Mouse (Mus musculus): ENCODE results near the gene Fcrla. TPM values are rescaled to one million over a fixed set of nuclear protein-coding genes. Genes with fewer than 3 reads are reported as not detected.

The Fcrla gene
- total RNA-seq, 2 experiments from 2014 or later = not detected

- intact Hi-C loops (cut with DNase I) = loop anchor here (5.0 to 10.0 kb wide), 2 partner anchors 214 to 356 kb away; partner anchors contain the start of genes Adamts4, Cfap126 and Ndufs2
Observed at GRCm38 (mm10) chr1:170898413-170899075, 28.8 kb downstream of the Fcrla start.

GRCm38 (mm10) chr1:170896651-170897281, 30.6 kb downstream of the Fcrla start:
- intact Hi-C loops (cut with DNase I) = loop anchor here (5.0 to 10.0 kb wide), 2 partner anchors 216 to 358 kb away; partner anchors contain the start of genes Adamts4, Cfap126 and Ndufs2
- no peak for DNase-seq (ENCODE audit: extremely low spot score in 1 of 2, low spot score in 2 of 2)

More at GRCm38 (mm10) chr1:170898413-170899075, 28.8 kb downstream of the Fcrla start:
- no peak for DNase-seq (ENCODE audit: extremely low spot score in 1 of 2, low spot score in 2 of 2)

- intact Hi-C loops (cut with DNase I) = loop anchor here (5.0 to 10.0 kb wide), 2 partner anchors 217 to 360 kb away; partner anchors contain the start of genes Adamts4, Cfap126 and Ndufs2
- peak in 1 of 2 experiments; percentile 55 for DNase-seq (ENCODE audit: extremely low spot score in 1 of 2, low spot score in 2 of 2)
Observed at GRCm38 (mm10) chr1:170894603-170895602, 32.5 kb downstream of the Fcrla start.

- DNase-seq (ENCODE audit: extremely low spot score in 1 of 2, low spot score in 2 of 2) = no peak
- intact Hi-C loops (cut with DNase I) = loop anchor here (10.0 kb wide), 1 partner anchor 363 kb away; the partner anchor contains the start of genes Adamts4 and Ndufs2
Observed at GRCm38 (mm10) chr1:170892279-170892678, 35.1 kb downstream of the Fcrla start.

DNA sequence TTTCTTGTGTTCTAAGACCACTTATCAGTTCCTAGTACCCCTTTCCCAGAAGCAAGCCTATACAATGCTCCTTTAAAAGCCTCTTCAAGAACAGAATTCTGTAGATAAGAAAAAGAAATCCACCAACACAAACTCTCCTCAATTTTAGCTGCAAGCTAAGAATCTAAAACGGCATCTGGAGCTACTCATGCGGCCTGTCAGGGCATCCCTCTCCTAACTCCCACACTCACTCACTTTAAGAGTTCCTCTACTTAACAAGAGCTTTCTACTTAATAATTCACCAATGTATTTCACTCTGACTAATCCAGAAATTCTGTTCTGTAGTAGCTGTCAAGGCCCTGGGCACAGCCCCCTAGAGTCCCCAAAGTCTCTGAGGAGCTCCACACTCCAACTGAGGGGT, 35.7 kb downstream of the Fcrla start:
- intact Hi-C loops (cut with DNase I) = loop anchor here (10.0 kb wide), 1 partner anchor 363 kb away; the partner anchor contains the start of genes Adamts4 and Ndufs2

DNA sequence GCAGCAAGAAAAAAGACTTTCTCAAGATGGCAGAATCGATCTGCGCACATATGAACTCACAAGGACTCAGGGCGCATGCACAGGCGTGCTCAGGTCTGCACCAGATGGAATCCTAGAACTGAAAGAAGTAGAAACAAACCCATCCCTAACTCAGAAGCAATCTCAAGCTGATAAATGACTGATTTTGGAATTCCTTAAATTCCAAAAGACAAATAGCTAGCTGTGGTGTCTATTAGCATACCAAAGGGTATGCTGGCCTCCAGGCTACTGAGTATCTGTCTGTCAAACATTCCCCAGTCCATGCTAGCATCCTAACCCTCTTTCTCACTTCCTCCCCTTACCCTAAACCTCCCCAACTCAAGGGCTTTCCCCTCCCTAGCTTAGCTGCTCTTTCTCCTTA, 38.1 kb downstream of the Fcrla start:
- intact Hi-C loops (cut with DNase I) = no loop called here
- DNase-seq (ENCODE audit: extremely low spot score in 1 of 2, low spot score in 2 of 2) = no peak

More for the DNA sequence above, 35.7 kb downstream of the Fcrla start:
- DNase-seq (ENCODE audit: extremely low spot score in 1 of 2, low spot score in 2 of 2) = no peak

- no peak for DNase-seq (ENCODE audit: extremely low spot score in 1 of 2, low spot score in 2 of 2)
- intact Hi-C loops (cut with DNase I) = no loop called here
Observed at GRCm38 (mm10) chr1:170886044-170886458, 41.3 kb downstream of the Fcrla start.

DNA sequence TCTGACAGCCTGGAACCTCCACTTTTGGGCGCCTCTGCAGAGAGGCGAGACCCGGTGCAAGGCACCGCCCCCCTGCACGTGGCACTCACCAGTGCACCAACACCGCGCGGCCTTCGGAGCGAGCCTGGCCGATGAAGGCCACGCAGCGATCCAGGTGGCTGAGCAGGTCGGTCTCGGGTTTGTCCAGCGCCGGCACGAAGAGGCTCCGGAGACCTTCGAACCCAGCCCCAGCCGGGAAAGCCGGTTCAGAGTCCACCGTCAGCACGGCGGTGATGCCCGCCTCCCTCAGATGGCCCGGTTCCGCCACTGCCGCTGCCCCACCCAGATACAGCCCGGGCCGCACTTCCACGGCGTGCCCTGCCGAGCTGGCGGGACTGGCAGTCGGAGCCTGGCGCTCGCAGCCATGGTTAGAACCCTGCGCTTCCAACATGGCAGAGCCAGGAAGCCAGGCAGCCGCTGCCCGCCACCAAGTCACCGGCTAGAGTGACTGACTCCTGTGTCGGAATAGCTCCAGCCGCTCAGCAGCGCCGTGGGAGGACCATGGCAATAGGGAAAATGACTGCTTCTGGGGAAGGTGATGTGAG, 42.3 kb downstream of the Fcrla start, which contains the start of the genes Gm26620 and Dusp12:
Gene Gm26620 (plus strand): TSS at position 88 of the 584 bp plus-strand sequence.
Gene Dusp12 (minus strand): TSS at position 563 of the 584 bp plus-strand sequence.
- DNase-seq (ENCODE audit: extremely low spot score in 1 of 2, low spot score in 2 of 2) = peak; percentile 85 to 91
- intact Hi-C loops (cut with DNase I) = no loop called here

GRCm38 (mm10) chr1:170884390-170884789, 43.0 kb downstream of the Fcrla start:
- intact Hi-C loops (cut with DNase I) = no loop called here
- no peak for DNase-seq (ENCODE audit: extremely low spot score in 1 of 2, low spot score in 2 of 2)

DNA sequence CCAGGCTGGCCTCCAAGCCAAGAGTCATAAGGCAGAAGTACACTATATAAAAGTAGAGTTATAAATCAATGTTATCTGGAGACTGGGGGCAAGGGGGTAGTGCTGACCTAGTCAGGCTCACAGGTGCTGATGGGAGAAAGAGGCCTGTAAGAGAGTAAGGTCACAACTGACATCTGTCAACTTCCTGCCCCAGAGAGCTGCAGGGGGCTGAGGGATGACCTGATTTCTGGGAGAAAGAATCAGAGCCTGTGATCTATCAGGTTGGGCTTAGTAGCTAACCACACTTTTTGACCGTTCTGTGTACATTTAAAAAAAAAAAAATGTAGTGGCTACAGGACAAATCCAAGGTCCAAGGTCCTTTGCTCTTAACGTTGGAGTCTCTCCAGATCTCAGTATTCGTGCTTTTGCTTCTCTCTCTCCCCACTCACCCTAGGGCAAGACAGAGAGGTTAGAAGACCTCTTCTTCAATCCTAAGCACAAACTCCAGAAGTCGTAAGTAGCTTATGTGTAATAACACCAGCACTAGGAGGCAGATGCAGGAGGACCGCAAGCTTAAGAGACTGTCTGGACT, 44.4 kb downstream of the Fcrla start:
- intact Hi-C loops (cut with DNase I) = no loop called here
- no peak for DNase-seq (ENCODE audit: extremely low spot score in 1 of 2, low spot score in 2 of 2)

DNA sequence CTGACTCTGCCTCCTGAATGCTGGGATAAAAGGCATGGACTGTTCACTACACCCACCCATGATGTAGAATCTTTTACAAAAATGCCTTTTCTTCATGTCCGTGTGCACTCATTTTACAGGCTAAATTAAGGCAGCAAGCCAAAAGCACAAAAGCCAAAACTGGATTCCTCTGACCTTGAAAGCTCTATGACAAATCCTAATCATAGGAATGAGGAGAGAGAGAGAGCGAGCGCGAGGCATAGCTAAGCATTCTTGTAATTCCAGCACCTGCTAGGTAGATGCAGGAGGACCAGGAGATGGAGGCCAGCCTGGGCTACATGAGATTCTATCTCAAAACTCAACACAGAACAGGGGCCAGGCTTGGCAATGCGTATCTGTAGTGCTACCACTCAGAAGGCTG, 50.5 kb downstream of the Fcrla start:
- intact Hi-C loops (cut with DNase I) = no loop called here

GRCm38 (mm10) chr1:170875676-170876075, 51.7 kb downstream of the Fcrla start:
- no peak for DNase-seq (ENCODE audit: extremely low spot score in 1 of 2, low spot score in 2 of 2)
- intact Hi-C loops (cut with DNase I) = no loop called here

More for the DNA sequence above, 50.5 kb downstream of the Fcrla start:
- no peak for DNase-seq (ENCODE audit: extremely low spot score in 1 of 2, low spot score in 2 of 2)

DNA sequence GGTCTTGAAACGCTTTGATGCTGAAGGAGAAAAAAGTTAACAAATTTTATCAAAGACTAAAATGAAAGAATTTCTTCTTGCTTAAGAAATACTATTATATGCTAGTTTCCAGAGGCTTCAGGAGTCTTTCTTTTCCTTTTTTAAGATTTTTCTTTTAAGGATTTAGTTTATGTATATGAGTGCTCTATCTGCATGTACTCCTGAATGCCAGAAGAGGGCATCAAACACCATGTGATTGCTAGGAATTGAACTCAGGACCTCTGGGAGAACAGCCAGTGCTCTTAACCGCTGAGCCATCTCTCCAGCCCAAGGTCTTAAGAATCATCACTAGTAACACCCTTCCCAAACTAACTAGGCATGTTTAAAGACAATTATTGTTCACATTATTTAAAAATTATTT, 55.4 kb downstream of the Fcrla start:
- intact Hi-C loops (cut with DNase I) = no loop called here
- no peak for DNase-seq (ENCODE audit: extremely low spot score in 1 of 2, low spot score in 2 of 2)

DNA sequence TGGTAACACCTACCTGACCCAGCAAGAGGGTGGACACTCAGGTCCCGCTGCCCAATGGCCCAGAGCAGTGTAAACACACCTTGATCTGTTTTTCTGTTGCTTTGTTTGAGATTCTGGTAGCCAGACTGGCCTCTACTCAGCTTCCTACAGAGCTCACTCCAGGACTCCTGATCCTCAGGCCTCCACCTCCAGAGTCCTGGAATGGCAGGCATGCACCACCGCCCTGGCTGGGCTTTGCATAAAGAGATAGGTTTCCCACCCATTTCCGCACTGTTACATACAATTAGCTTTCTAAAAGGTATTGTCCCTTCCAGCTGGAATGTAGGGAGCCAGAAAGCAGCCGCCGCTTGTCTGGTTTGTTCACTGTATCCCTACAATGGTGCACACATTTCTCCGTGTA, 56.0 kb downstream of the Fcrla start:
- no peak for DNase-seq (ENCODE audit: extremely low spot score in 1 of 2, low spot score in 2 of 2)
- intact Hi-C loops (cut with DNase I) = no loop called here

- intact Hi-C loops (cut with DNase I) = no loop called here
- DNase-seq (ENCODE audit: extremely low spot score in 1 of 2, low spot score in 2 of 2) = no peak
Observed at GRCm38 (mm10) chr1:170868905-170869283, 58.5 kb downstream of the Fcrla start.

GRCm38 (mm10) chr1:170868107-170868904, 59.1 kb downstream of the Fcrla start:
- intact Hi-C loops (cut with DNase I) = no loop called here
- DNase-seq (ENCODE audit: extremely low spot score in 1 of 2, low spot score in 2 of 2) = peak; percentile 54 to 75

DNA sequence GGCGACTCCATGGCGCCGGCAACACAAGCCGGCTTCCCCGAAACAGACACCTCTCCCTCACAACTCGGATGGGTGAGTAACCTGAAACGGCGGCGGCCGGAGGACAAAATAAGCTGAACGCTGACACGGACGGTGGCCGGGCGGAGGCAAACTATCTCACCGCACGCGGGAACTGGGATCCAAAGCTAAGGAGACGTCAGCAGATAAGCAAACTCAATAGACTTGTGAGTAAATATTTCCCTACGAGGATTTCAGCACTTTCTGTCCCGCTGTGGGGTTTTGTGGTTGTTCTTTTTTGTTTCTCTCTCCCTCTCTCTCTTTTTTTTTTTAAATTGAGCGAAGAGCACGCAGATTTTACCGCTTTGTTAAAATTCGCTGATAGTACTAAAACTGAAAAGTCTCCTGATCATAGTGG, 59.7 kb downstream of the Fcrla start, which contains the start of gene Atf6:
Gene Atf6 (minus strand): TSS at position 81 of the 415 bp plus-strand sequence.
- DNase-seq (ENCODE audit: extremely low spot score in 1 of 2, low spot score in 2 of 2) = peak; percentile 94 to 96
- intact Hi-C loops (cut with DNase I) = no loop called here
